Mouse (Mus musculus) liver, embryonic 15.5 days (tissue): ENCODE results near the gene Haghl. TPM values are rescaled to one million over a fixed set of nuclear protein-coding genes. Genes with fewer than 3 reads are reported as not detected.

Experiments
- ATAC-seq: fragments of 200-750 bp; cut with Nextera tagmentation; 2 replicates; pipeline ENCODE4 v1.8.0; 2017; ENCODE audit warnings: moderate number of reproducible peaks, mild to moderate bottlenecking, moderate library complexity; ENCODE audit not compliant: insufficient read depth
- H3K27ac ChIP-seq: fragments of 300-500 bp; sonication (generic); replicated peaks from 2 replicates; pipeline ENCODE4 v1.5.1; 2015; ENCODE audit warnings: mild to moderate bottlenecking, inconsistent platforms
- H3K27me3 ChIP-seq: fragments of 300-500 bp; sonication (generic); 2 replicates; pipeline ENCODE4 v1.6.1; 2015; ENCODE audit warnings: mild to moderate bottlenecking, inconsistent platforms
- H3K36me3 ChIP-seq: fragments of 300-500 bp; sonication (generic); replicated peaks from 2 replicates; pipeline ENCODE4 v1.6.1; 2015; ENCODE audit warnings: moderate library complexity, mild to moderate bottlenecking, inconsistent platforms
- H3K4me1 ChIP-seq: fragments of 300-500 bp; sonication (generic); replicated peaks from 2 replicates; pipeline ENCODE4 v1.6.1; 2015; ENCODE audit warnings: inconsistent platforms
- H3K4me2 ChIP-seq: fragments of 300-500 bp; sonication (generic); 2 replicates; pipeline ENCODE4 v1.6.1; 2015; ENCODE audit warnings: moderate library complexity, mild to moderate bottlenecking, inconsistent platforms
- H3K4me3 ChIP-seq: fragments of 300-500 bp; sonication (generic); replicated peaks from 2 replicates; pipeline ENCODE4 v1.5.1; 2015; ENCODE audit warnings: mild to moderate bottlenecking, inconsistent platforms
- H3K9ac ChIP-seq: fragments of 300-500 bp; sonication (generic); 2 replicates; pipeline ENCODE4 v1.6.1; 2015; ENCODE audit warnings: moderate library complexity, mild to moderate bottlenecking, inconsistent platforms
- H3K9me3 ChIP-seq: fragments of 300-500 bp; sonication (generic); replicated peaks from 2 replicates; pipeline ENCODE4 v1.6.1; 2016; ENCODE audit warnings: inconsistent platforms
- WGBS: fragments of 180-500 bp; shearing (Covaris S2); methylation state at CpG from one replicate; pipeline ENCODE4 v1.1.7; 2015; ENCODE audit warnings: mixed read lengths; ENCODE audit not compliant: insufficient replicate concordance; 5-methylcytosine and 5-hydroxymethylcytosine counted together
- polyA plus RNA-seq: library from polyadenylated mRNA; unstranded; fragments of >200 nt; fragmentation: Nextera tagmentation; extraction: Ambion mirVana; gene quantifications from 2 replicates; pipeline ENCODE4 v1.2.1, GENCODE M21; 2015

The Haghl gene
- polyA plus RNA-seq, 1 experiment from 2014 or later, result 5.6 TPM

- ATAC-seq, result no peak
- peak within 1 kb of the TSS; percentile 65 for H3K4me3 ChIP-seq
- H3K4me2 ChIP-seq, result peak within 1 kb of the TSS; percentile 81
- 2% methylated on average over 32 of the region's 32 CpGs for WGBS
- peaks cover 72% of the 10 kb centered on the region for H3K4me1 ChIP-seq
- peaks cover 52% of the 10 kb centered on the region for H3K36me3 ChIP-seq
- no peaks in the 10 kb centered on the region for H3K9me3 ChIP-seq
- H3K27ac ChIP-seq, result peak within 1 kb of the TSS; percentile 69
- no peaks in the 10 kb centered on the region for H3K27me3 ChIP-seq
- H3K9ac ChIP-seq, result peak within 1 kb of the TSS; percentile 61
These were observed 43.5 kb upstream of the Haghl start, which contains the start of gene Jmjd8 for GRCm38 (mm10) chr17:25828712-25829557. TSS of gene Jmjd8 (plus strand) at chr17:25828867.

- peaks cover 69% of the 10 kb centered on the region for H3K4me1 ChIP-seq
- H3K27ac ChIP-seq, result peak overlapping the region; percentile 69
- no peaks in the 10 kb centered on the region for H3K9me3 ChIP-seq
- 79% methylated on average over 8 of the region's 8 CpGs for WGBS
- no peaks in the 10 kb centered on the region for H3K27me3 ChIP-seq
- H3K36me3 ChIP-seq, result peaks cover 52% of the 10 kb centered on the region
- no peak for ATAC-seq
- H3K4me2 ChIP-seq, result peak overlapping the region; percentile 81
- H3K9ac ChIP-seq, result 0 out of 2 replicates have a peak overlapping the region, but pooled peaks have one; percentile 61
- H3K4me3 ChIP-seq, result peak overlapping the region; percentile 65
These were observed 42.7 kb upstream of the Haghl start for GRCm38 (mm10) chr17:25828223-25828594.

- Histone ChIP-seq H3K4me2 (peak overlapping the region; percentile 81; the same call in 1 of the 2 replicates), H3K4me1 (peaks cover 69% of the 10 kb centered on the region), H3K9me3 (no peaks in the 10 kb centered on the region), H3K36me3 (peaks cover 52% of the 10 kb centered on the region), H3K27ac (no peak overlapping the region), H3K4me3 (no peak overlapping the region), H3K27me3 (peaks cover 2% of the 10 kb centered on the region), H3K9ac (no peak overlapping the region)
- 87% methylated on average over 22 of the region's 22 CpGs for WGBS
- ATAC-seq, result no peak
These were observed 42.2 kb upstream of the Haghl start for GRCm38 (mm10) chr17:25827546-25828222.

- Histone ChIP-seq H3K9me3 (no peaks in the 10 kb centered on the region), H3K4me2 (no peak overlapping the region), H3K4me1 (peaks cover 66% of the 10 kb centered on the region), H3K27me3 (peaks cover 9% of the 10 kb centered on the region), H3K4me3 (no peak overlapping the region), H3K27ac (no peak overlapping the region), H3K36me3 (peaks cover 52% of the 10 kb centered on the region), H3K9ac (no peak overlapping the region)
- WGBS, result 88% methylated on average over 13 of the region's 13 CpGs
- ATAC-seq, result no peak
These were observed 41.5 kb upstream of the Haghl start for GRCm38 (mm10) chr17:25827011-25827410.

- Histone ChIP-seq H3K27ac (no peak overlapping the region), H3K4me1 (peaks cover 57% of the 10 kb centered on the region), H3K4me2 (no peak overlapping the region; the same call in 1 of the 2 replicates), H3K9ac (no peak overlapping the region), H3K36me3 (peaks cover 45% of the 10 kb centered on the region), H3K27me3 (peaks cover 17% of the 10 kb centered on the region), H3K9me3 (no peaks in the 10 kb centered on the region), H3K4me3 (no peak overlapping the region)
- ATAC-seq, result no peak
- 89% methylated on average over 27 of the region's 27 CpGs for WGBS
These were observed 40.6 kb upstream of the Haghl start for GRCm38 (mm10) chr17:25825984-25826570.

- Histone ChIP-seq H3K9ac (no peak overlapping the region), H3K4me3 (no peak overlapping the region), H3K4me2 (peak overlapping the region; percentile 75), H3K27me3 (peaks cover 24% of the 10 kb centered on the region), H3K4me1 (peaks cover 49% of the 10 kb centered on the region), H3K27ac (no peak overlapping the region), H3K9me3 (no peaks in the 10 kb centered on the region), H3K36me3 (peaks cover 37% of the 10 kb centered on the region)
- WGBS, result 70% methylated on average over 6 of the region's 6 CpGs
- no peak for ATAC-seq
These were observed 39.8 kb upstream of the Haghl start for GRCm38 (mm10) chr17:25825311-25825710.

- Histone ChIP-seq H3K27me3 (peaks cover 32% of the 10 kb centered on the region), H3K27ac (0 out of 2 replicates have a peak overlapping the region, but pooled peaks have one; percentile 82), H3K9me3 (no peaks in the 10 kb centered on the region), H3K4me3 (peak overlapping the region; percentile 79), H3K4me1 (peaks cover 44% of the 10 kb centered on the region), H3K4me2 (peak overlapping the region; percentile 75), H3K9ac (peak overlapping the region; percentile 74), H3K36me3 (peaks cover 30% of the 10 kb centered on the region)
- 56% methylated on average over 16 of the region's 17 CpGs for WGBS
- ATAC-seq, result no peak
These were observed 39.1 kb upstream of the Haghl start for GRCm38 (mm10) chr17:25824362-25825142.

- peaks cover 28% of the 10 kb centered on the region for H3K36me3 ChIP-seq
- H3K4me1 ChIP-seq, result peaks cover 39% of the 10 kb centered on the region
These were observed 38.0 kb upstream of the Haghl start, which contains the start of gene Wdr24 for GRCm38 (mm10) chr17:25823452-25823851. TSS of gene Wdr24 (plus strand) at chr17:25823627.

GRCm38 (mm10) chr17:25818851-25819780, 33.6 kb upstream of the Haghl start:
- peaks cover 83% of the 10 kb centered on the region for H3K27me3 ChIP-seq
- H3K4me2 ChIP-seq, result peak overlapping the region; percentile 39
- ATAC-seq, result peak; percentile 48; the same call in 1 of the 2 replicates
- peak overlapping the region; percentile 17 for H3K4me3 ChIP-seq
- no peak overlapping the region for H3K27ac ChIP-seq
- H3K9me3 ChIP-seq, result no peaks in the 10 kb centered on the region
- H3K4me1 ChIP-seq, result peaks cover 19% of the 10 kb centered on the region
- no peaks in the 10 kb centered on the region for H3K36me3 ChIP-seq
- 6% methylated on average over 46 of the region's 46 CpGs for WGBS
- H3K9ac ChIP-seq, result no peak overlapping the region

More at GRCm38 (mm10) chr17:25823452-25823851, 38.0 kb upstream of the Haghl start, which contains the start of gene Wdr24:
- WGBS, result under 1% methylated on average over 18 of the region's 18 CpGs
- peak within 1 kb of the TSS; percentile 74 for H3K9ac ChIP-seq
- H3K9me3 ChIP-seq, result no peaks in the 10 kb centered on the region
- H3K4me3 ChIP-seq, result peak within 1 kb of the TSS; percentile 79
- H3K27ac ChIP-seq, result peak within 1 kb of the TSS; percentile 82
- H3K4me2 ChIP-seq, result peak within 1 kb of the TSS; percentile 75
- H3K27me3 ChIP-seq, result peaks cover 43% of the 10 kb centered on the region
- ATAC-seq, result peak; percentile 56; the same call in 1 of the 2 replicates
